In the genomic region with DNA sequence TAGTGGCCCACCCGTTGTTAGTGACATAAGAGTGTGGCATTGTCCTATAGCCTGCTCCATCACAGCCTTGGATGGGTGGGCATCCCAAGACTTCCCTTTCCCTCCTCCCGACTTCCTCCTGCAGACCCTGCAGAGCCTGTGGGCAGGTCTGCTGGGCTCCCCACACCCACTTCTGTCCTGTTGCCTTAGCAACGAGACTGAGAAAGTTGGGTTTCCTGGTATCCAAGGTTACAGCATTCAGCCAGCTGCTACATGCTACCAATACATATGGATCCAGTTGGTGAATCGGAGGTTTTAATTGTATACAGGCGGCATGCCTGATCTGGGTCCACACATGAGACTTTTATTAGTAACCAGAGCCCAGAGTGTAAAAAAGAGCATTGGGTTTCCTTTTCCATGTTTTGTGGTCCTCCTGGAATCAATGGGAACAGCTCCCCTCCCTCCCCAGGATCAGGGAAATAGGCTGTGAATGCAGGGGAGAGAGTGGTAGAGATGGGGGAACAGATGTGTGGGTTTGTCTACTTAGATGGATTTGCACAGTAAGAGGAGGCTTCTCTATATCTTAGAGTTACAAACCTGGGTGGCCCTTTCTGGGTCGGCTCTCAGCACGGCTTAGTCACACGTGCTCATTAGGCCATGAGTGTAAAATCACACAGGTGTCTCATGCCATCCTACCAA, we compare ENCODE assay signal across 12 mouse cellular contexts. TPM values are rescaled to one million over a fixed set of nuclear protein-coding genes. Genes with fewer than 3 reads are reported as not detected.
DNase-seq lines count a peak whose midpoint lies in the region; ATAC-seq and TF ChIP-seq lines count a peak whose summit lies in the region.
"Had no signal": no experiment of that assay in that cellular context is flagged by ENCODE, and none has a peak within 500 bp of the region (broad histone marks: within the 10 kb centered on the region; RNA-seq: fewer than 3 reads in every experiment).

No protein-coding gene starts in this region.

- 36% methylated on average over 8 of the region's 8 CpGs for WGBS in hindbrain, embryonic 16.5 days
- WGBS in midbrain, embryonic 10.5 days, result 70% methylated on average over 8 of the region's 8 CpGs
- 62% methylated on average over 8 of the region's 8 CpGs for WGBS in stomach, postnatal 0 days
- WGBS in intestine, postnatal 0 days, result 71% methylated on average over 8 of the region's 8 CpGs

- H3K4me3 ChIP-seq in hindbrain, embryonic 16.5 days (ENCODE audit: low read length), result no peak overlapping the region
- H3K4me3 ChIP-seq in midbrain, embryonic 10.5 days, result no peak overlapping the region
- no peak overlapping the region for H3K4me3 ChIP-seq in stomach, postnatal 0 days (ENCODE audit: low read depth, low read length)
- no peak overlapping the region for H3K4me3 ChIP-seq in intestine, postnatal 0 days (ENCODE audit: low read depth, low read length)

- H3K27me3 ChIP-seq in hindbrain, embryonic 16.5 days (replicated peaks; ENCODE audit: control insufficient read depth, insufficient read depth, low read length), result no peaks in the 10 kb centered on the region
- H3K27me3 ChIP-seq in midbrain, embryonic 10.5 days (ENCODE audit: low read depth, poor library complexity, severe bottlenecking), result no peaks in the 10 kb centered on the region
- H3K27me3 ChIP-seq in stomach, postnatal 0 days (ENCODE audit: control insufficient read depth, insufficient read depth, low read length), result no peaks in the 10 kb centered on the region
- H3K27me3 ChIP-seq in intestine, postnatal 0 days (replicated peaks; ENCODE audit: control insufficient read depth, insufficient read depth, low read length), result no peaks in the 10 kb centered on the region
- H3K27me3 ChIP-seq: CH12.LX had no signal

- no peak overlapping the region for H3K4me2 ChIP-seq in hindbrain, embryonic 16.5 days (ENCODE audit: low read length)
- H3K4me2 ChIP-seq in stomach, postnatal 0 days (replicated peaks; ENCODE audit: low read depth), result no peak overlapping the region
- no peak overlapping the region for H3K4me2 ChIP-seq in intestine, postnatal 0 days (replicated peaks; ENCODE audit: low read depth)

- peaks cover 11% of the 10 kb centered on the region for H3K4me1 ChIP-seq in hindbrain, embryonic 16.5 days (ENCODE audit: control insufficient read depth, insufficient read depth, low read depth, low read length)
- peaks cover 15% of the 10 kb centered on the region for H3K4me1 ChIP-seq in midbrain, embryonic 10.5 days
- no peaks in the 10 kb centered on the region for H3K4me1 ChIP-seq in stomach, postnatal 0 days (replicated peaks; ENCODE audit: control insufficient read depth, insufficient read depth)
- H3K4me1 ChIP-seq in intestine, postnatal 0 days (replicated peaks; ENCODE audit: control insufficient read depth, insufficient read depth, low read length), result no peaks in the 10 kb centered on the region

- no peaks in the 10 kb centered on the region; the same call in 1 of the 2 replicates for H3K9me3 ChIP-seq in hindbrain, embryonic 16.5 days (ENCODE audit: control insufficient read depth, low read length)
- H3K9me3 ChIP-seq in midbrain, embryonic 10.5 days (replicated peaks), result peaks cover 6% of the 10 kb centered on the region; the same call in 1 of the 2 replicates
- no peaks in the 10 kb centered on the region for H3K9me3 ChIP-seq in stomach, postnatal 0 days (ENCODE audit: control insufficient read depth, low read length)
- H3K9me3 ChIP-seq in intestine, postnatal 0 days (ENCODE audit: control insufficient read depth), result peaks cover 4% of the 10 kb centered on the region; the same call in 1 of the 2 replicates

- TF ChIP-seq CTCF in stomach, postnatal 0 days (IDR thresholded peaks at IDR 0.05; ENCODE audit: low read depth), result no peak
- TF ChIP-seq CTCF in intestine, postnatal 0 days (IDR thresholded peaks at IDR 0.05; ENCODE audit: low read depth), result no peak

- peak overlapping the region; percentile 51 for H3K27ac ChIP-seq in hindbrain, embryonic 16.5 days (ENCODE audit: low read depth, low read length)
- peak overlapping the region; percentile 70 for H3K27ac ChIP-seq in midbrain, embryonic 10.5 days (replicated peaks)
- H3K27ac ChIP-seq in stomach, postnatal 0 days (replicated peaks), result no peak overlapping the region
- no peak overlapping the region for H3K27ac ChIP-seq in intestine, postnatal 0 days (ENCODE audit: low read depth, low read length)

- no peak overlapping the region for H3K9ac ChIP-seq in hindbrain, embryonic 16.5 days (ENCODE audit: low read depth, low read length)
- no peak overlapping the region for H3K9ac ChIP-seq in stomach, postnatal 0 days (ENCODE audit: low read length)
- H3K9ac ChIP-seq in intestine, postnatal 0 days (ENCODE audit: low read depth, low read length), result no peak overlapping the region

- no peaks in the 10 kb centered on the region for H3K36me3 ChIP-seq in hindbrain, embryonic 16.5 days (ENCODE audit: control insufficient read depth, insufficient read depth, low read length)
- no peaks in the 10 kb centered on the region for H3K36me3 ChIP-seq in midbrain, embryonic 10.5 days
- H3K36me3 ChIP-seq in stomach, postnatal 0 days (ENCODE audit: control insufficient read depth, insufficient read depth, low read length), result no peaks in the 10 kb centered on the region
- H3K36me3 ChIP-seq in intestine, postnatal 0 days (ENCODE audit: control insufficient read depth, insufficient read depth), result no peaks in the 10 kb centered on the region

- TF ChIP-seq EP300 in stomach, postnatal 0 days (optimal IDR thresholded peaks at IDR 0.05), result no peak

- peak; percentile 45 for DNase-seq in retina, postnatal 1 day
- no peak for DNase-seq in retina, embryonic 14.5 days (ENCODE audit: low spot score)
- DNase-seq in midbrain, embryonic 10.5 days (ENCODE audit: low spot score), result peak; percentile 60
- no peak for DNase-seq in stomach, postnatal 0 days (ENCODE audit: low spot score)
- no peak for DNase-seq in spleen, adult 12 weeks (ENCODE audit: low spot score)
- DNase-seq in Muller cell, postnatal 12 days (ENCODE audit: inconsistent ontology term), result no peak
- DNase-seq: heart, postnatal 14 days; lung, postnatal 36 days; thymus, adult 18-20 months had no signal

- peak; percentile 95 for ATAC-seq in hindbrain, embryonic 16.5 days
- ATAC-seq in stomach, postnatal 0 days (ENCODE audit: low FRiP score, low TSS enrichment), result no peak
- ATAC-seq in intestine, postnatal 0 days, result no peak

RNA-seq across cellular contexts. Expression of a gene that starts 45.7 kb away (rescaled TPM):
- polyA plus RNA-seq in hindbrain, embryonic 16.5 days (2015; fragmentation: Nextera tagmentation; extraction: Ambion mirVana), result 433 and 435 TPM in 2 replicates
- polyA plus RNA-seq in midbrain, embryonic 10.5 days (2016; fragmentation: Nextera tagmentation; extraction: Ambion mirVana), result 479 and 502 TPM in 2 replicates
- polyA plus RNA-seq in stomach, postnatal 0 days (2015; fragmentation: Nextera tagmentation; extraction: Ambion mirVana), result 868 and 874 TPM in 2 replicates
- 609 and 618 TPM in 2 replicates for polyA plus RNA-seq in intestine, postnatal 0 days (2015; fragmentation: Nextera tagmentation; extraction: Ambion mirVana)

Comparison
In these comparisons a context has a peak if more than half of its experiments do, and no peak if none do; other contexts are left out.
1. DNase-seq: peak in retina, postnatal 1 day (single experiment) and midbrain, embryonic 10.5 days (single experiment); none in retina, embryonic 14.5 days (single experiment), stomach, postnatal 0 days (single experiment), spleen, adult 12 weeks (single experiment) and Muller cell, postnatal 12 days (single experiment).
2. H3K27ac ChIP-seq: peak in hindbrain, embryonic 16.5 days (single experiment) and midbrain, embryonic 10.5 days (single experiment); none in stomach, postnatal 0 days (single experiment) and intestine, postnatal 0 days (single experiment).